Mouse (Mus musculus): ENCODE data around the gene Nfyc. TPM values are rescaled to one million over a fixed set of nuclear protein-coding genes. Genes with fewer than 3 reads are reported as not detected.

Nfyc gene
- polyA plus RNA-seq, 1 experiment = 35.4 TPM

DNA sequence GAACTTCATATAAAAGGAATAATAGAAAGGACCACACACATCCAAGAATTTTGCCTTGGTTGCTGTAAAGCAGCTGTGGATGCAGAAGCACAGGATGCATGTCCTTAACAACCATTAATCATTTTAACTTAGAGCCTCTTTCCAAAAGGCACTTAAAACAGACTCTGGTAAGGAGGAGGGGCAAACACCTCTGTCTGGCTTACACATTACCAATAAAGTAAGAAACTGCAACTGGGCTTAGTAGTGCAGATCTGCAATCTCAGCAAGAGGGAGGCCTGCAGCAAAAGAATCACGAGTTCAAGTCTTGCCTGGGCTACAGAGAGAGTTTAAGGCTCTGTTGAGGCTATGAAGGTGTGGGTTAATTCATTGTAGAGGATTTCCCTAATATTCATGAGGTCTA lies 35.7 kb downstream of the Nfyc start:
- TF ChIP-seq POLR2A (IDR thresholded peaks at IDR 0.05; ENCODE audit: borderline replicate concordance, low read depth, low read length) (no peak), CTCF (IDR thresholded peaks at IDR 0.05; ENCODE audit: low read depth, low read length) (no peak)
- no peak overlapping the region for H3K4me3 ChIP-seq (ENCODE audit: insufficient read depth, low read length)
- no peak overlapping the region for H3K27ac ChIP-seq (ENCODE audit: insufficient read depth, low read depth, low read length)
- H3K4me1 ChIP-seq (ENCODE audit: control insufficient read depth, insufficient read depth, low read length) = peaks cover 5% of the 10 kb centered on the region; the same call in 1 of the 2 replicates

DNA sequence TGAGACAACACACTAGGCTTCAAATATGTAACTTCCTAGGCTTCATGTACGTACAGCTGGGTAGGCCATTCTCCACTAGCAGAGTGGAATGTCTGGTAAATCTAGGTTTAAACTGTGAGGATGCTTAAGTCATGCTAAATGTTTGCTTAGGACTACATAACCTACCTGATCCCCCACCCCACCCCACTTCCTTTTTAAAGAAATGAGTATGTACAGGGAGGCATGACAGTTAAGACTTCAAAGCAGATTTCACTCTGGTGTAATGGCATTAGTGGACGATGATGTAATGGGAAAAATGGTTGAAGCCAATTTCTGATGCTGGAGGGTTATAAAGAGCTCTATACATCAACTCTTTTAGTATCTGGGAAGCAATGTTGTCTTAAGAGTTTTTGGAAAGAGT lies 38.5 kb downstream of the Nfyc start:
- Histone ChIP-seq H3K4me3 (ENCODE audit: insufficient read depth, low read length) (no peak overlapping the region), H3K27ac (ENCODE audit: insufficient read depth, low read depth, low read length) (no peak overlapping the region), H3K4me1 (ENCODE audit: control insufficient read depth, insufficient read depth, low read length) (0 out of 2 replicates have a peak, but pooled peaks cover 3% of the 10 kb centered on the region)
- TF ChIP-seq CTCF (IDR thresholded peaks at IDR 0.05; ENCODE audit: low read depth, low read length) (no peak), POLR2A (IDR thresholded peaks at IDR 0.05; ENCODE audit: borderline replicate concordance, low read depth, low read length) (no peak)

DNA sequence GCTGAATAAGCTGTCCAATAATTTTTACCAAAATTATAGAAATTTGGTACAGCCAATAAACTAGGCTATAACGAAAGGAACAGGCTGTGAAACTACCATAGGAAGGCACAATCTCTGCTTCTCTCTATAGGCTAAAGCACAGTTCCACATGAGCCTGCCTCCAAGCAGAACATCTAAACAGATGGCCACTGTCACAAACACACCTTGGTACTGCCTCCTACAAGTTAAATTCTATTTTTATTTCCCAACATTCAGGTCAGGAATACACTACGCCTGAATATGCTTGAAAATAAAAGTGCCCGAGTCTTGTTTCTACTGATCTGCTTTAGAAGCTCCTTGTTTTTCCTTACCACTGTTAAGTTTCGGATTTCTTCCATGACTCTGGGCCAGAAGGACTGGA lies 41.3 kb downstream of the Nfyc start:
- no peak overlapping the region for H3K27ac ChIP-seq (ENCODE audit: insufficient read depth, low read depth, low read length)
- H3K4me1 ChIP-seq (ENCODE audit: control insufficient read depth, insufficient read depth, low read length) = no peaks in the 10 kb centered on the region
- TF ChIP-seq POLR2A (IDR thresholded peaks at IDR 0.05; ENCODE audit: borderline replicate concordance, low read depth, low read length) (no peak), CTCF (IDR thresholded peaks at IDR 0.05; ENCODE audit: low read depth, low read length) (no peak)
- no peak overlapping the region for H3K4me3 ChIP-seq (ENCODE audit: insufficient read depth, low read length)

DNA sequence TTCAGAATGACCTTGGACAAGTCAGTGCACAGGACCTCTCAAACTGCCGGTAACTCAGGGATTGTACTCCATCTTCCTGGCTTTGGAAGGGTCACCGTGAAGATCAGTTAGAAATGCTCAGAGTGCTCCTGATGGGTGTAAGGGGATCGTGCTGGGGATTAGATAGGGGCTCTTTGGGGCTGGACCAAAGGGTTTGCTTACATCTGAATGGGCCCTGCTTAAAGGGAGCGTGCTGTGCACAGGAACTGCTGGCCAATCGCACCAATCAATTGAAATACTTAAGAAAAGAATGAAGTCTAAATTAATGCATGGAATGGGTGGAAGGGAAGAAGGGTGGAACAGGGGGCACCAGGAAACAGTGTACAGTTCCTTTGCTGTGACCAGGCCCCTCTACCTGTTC lies 75.6 kb downstream of the Nfyc start:
- no peak overlapping the region for H3K27ac ChIP-seq (ENCODE audit: insufficient read depth, low read depth, low read length)
- H3K4me1 ChIP-seq (ENCODE audit: control insufficient read depth, insufficient read depth, low read length) = no peaks in the 10 kb centered on the region
- TF ChIP-seq POLR2A (IDR thresholded peaks at IDR 0.05; ENCODE audit: borderline replicate concordance, low read depth, low read length) (no peak), CTCF (IDR thresholded peaks at IDR 0.05; ENCODE audit: low read depth, low read length) (no peak)
- H3K4me3 ChIP-seq (ENCODE audit: insufficient read depth, low read length) = no peak overlapping the region

DNA sequence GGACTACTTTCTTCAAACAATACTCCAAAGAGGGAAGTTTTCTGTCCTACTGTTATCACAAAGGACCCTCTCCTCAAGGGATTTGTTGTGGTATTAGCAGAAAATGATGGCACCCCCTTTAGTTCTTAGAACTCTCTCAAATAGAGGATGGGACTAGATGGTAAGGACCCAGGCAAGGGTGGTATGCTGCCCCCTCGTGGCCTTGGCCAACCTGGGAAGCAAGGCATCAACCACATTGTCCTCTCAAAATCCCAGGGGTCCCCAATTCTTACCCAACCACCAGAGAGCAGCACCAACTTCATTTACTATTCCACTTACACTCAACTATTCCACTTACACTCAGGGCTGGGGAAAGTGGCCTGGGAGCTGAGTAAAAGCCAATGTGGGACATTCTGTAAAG lies 76.1 kb downstream of the Nfyc start:
- no peak overlapping the region for H3K27ac ChIP-seq (ENCODE audit: insufficient read depth, low read depth, low read length)
- peak; percentile 67 for TF ChIP-seq CTCF (IDR thresholded peaks at IDR 0.05; ENCODE audit: low read depth, low read length)
- TF ChIP-seq POLR2A (IDR thresholded peaks at IDR 0.05; ENCODE audit: borderline replicate concordance, low read depth, low read length) = no peak
- H3K4me3 ChIP-seq (ENCODE audit: insufficient read depth, low read length) = no peak overlapping the region
- H3K4me1 ChIP-seq (ENCODE audit: control insufficient read depth, insufficient read depth, low read length) = no peaks in the 10 kb centered on the region

DNA sequence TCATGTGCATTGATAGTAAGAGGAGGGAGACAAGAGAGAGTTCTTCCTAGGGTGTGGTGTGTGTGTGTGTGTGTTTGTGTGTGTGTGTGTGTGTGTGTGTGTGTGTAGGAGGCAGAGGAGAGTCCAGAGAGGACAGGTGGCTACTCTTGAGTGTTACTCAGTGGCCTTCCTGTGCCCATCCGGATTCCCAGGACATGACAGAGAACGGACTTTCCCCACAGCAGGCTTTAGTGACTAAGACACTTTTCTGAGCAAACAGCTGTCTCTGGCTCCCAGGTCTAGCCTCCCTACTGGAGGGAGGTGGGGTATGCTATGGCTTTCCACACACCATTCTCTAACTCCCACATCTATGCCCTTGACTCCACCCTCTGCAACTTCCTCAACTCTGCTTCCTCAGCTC lies 81.8 kb downstream of the Nfyc start:
- H3K4me1 ChIP-seq (ENCODE audit: control insufficient read depth, insufficient read depth, low read length) = no peaks in the 10 kb centered on the region
- no peak for TF ChIP-seq POLR2A (IDR thresholded peaks at IDR 0.05; ENCODE audit: borderline replicate concordance, low read depth, low read length)
- no peak for TF ChIP-seq CTCF (IDR thresholded peaks at IDR 0.05; ENCODE audit: low read depth, low read length)
- no peak overlapping the region for H3K27ac ChIP-seq (ENCODE audit: insufficient read depth, low read depth, low read length)
- H3K4me3 ChIP-seq (ENCODE audit: insufficient read depth, low read length) = no peak overlapping the region

DNA sequence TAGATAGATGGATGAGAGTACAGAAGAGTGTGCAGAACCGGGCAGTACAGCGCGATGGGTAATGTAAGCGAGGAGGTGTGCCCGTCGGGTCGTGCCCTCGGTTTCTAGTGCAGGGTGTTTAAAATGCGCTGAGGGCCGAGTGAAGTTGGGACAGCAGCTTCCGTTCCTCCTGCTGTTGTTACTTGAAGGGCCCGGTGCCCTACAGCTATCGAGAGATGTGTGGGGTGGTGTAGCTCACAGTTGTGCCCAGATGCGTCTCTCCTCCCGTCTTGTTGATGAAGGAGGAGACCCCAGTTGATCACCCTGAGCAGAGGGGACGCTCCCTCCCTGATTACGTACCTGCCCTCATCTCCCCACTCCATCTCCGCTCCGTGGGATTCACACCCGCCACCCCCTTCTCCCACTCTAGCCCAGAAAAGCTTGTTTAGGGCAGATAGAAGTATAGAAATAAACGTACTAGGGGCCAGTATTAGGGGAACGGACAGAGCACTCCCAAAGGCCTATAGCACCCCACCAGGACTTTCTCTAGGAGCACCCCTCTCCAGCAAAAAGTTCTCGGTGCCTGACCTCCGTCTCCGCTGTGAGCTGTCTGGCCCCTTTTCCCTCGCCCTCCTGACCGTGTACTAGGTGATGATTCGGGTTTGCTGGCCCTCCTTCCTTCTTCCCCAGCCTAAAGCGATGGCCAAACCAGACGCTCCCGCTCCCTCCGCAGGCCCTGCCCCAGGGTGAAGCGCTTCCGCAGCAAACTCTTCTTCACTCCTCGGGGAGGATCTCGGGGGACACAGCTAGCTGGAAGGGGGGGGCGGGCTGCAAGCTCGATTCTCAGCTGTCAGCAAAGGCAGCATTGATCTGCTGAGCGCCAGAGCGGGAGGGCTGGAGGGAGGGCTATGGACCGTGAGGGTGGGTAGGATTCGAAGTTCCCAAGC lies 83.2 kb downstream of the Nfyc start, which contains the start of gene Kcnq4:
Gene Kcnq4 (minus strand): TSS at position 672 of the 926 bp plus-strand sequence.
- H3K4me1 ChIP-seq (ENCODE audit: control insufficient read depth, insufficient read depth, low read length) = no peaks in the 10 kb centered on the region
- H3K4me3 ChIP-seq (ENCODE audit: insufficient read depth, low read length) = peak within 1 kb of the TSS; percentile 22; the same call in 1 of the 2 replicates
- TF ChIP-seq CTCF (IDR thresholded peaks at IDR 0.05; ENCODE audit: low read depth, low read length) (no peak), POLR2A (IDR thresholded peaks at IDR 0.05; ENCODE audit: borderline replicate concordance, low read depth, low read length) (no peak)
- H3K27ac ChIP-seq (ENCODE audit: insufficient read depth, low read depth, low read length) = no peak within 1 kb of the TSS

DNA sequence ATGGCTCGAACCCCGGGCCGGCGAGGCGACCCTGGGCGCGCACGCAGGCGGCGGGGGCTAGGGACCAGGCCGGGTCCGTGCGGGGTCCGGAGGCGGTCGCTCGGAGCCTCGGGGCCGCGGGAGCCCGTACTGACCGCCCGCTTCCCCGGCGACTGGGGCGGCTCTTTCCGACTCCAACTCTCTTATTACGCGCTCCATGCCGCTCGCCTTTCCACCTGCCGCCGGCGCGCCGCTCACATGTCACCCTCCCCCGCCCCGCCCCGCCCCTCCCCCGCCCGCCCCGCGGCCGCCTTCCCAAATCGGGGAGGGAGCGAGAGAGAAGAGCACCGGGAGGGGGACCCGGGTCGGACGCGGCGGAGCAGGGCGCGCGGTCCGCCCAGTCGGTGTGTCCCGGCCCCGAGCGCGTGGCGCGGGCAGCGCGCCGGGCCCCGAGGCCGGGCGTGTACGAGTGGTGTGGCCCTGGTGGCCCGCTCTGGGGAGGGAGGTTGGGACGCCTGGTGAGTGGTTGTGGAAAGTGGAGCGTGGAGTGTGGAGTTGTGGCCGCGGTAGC lies 84.1 kb downstream of the Nfyc start:
- Histone ChIP-seq H3K4me1 (ENCODE audit: control insufficient read depth, insufficient read depth, low read length) (no peaks in the 10 kb centered on the region), H3K4me3 (ENCODE audit: insufficient read depth, low read length) (peak overlapping the region; percentile 22; the same call in 1 of the 2 replicates), H3K27ac (ENCODE audit: insufficient read depth, low read depth, low read length) (no peak overlapping the region)
- no peak for TF ChIP-seq CTCF (IDR thresholded peaks at IDR 0.05; ENCODE audit: low read depth, low read length)
- no peak for TF ChIP-seq POLR2A (IDR thresholded peaks at IDR 0.05; ENCODE audit: borderline replicate concordance, low read depth, low read length)

DNA sequence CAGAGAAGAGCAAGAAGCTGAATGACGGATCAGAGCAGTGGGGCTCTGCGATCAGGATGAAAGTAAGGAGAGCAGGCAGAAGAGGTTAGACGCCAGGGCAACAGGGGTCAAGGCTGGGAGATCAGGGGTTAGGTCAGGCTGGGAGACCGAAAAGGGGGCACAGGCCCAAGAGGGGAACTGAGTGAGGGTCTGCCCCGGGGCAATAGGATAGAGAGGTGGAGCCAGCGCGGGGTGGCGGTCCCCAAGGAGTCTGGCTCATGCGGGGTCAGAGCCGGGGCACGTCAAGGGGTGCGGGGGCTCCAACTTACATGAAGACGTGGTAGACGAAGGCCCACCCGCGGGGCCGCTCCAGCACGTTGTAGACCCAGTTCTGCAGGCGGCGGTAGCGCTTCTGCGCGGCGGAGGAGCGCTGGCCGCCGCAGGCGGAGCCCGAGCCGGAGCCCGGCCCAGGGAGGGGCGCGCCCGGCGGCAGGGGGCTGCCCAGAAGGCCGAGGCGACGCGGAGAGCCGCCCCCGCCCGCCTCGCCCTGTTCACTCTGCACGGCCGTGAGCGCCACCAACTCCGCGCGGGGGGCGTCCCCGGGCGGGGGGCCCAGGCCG lies 84.7 kb downstream of the Nfyc start:
- no peak overlapping the region for H3K4me3 ChIP-seq (ENCODE audit: insufficient read depth, low read length)
- no peaks in the 10 kb centered on the region for H3K4me1 ChIP-seq (ENCODE audit: control insufficient read depth, insufficient read depth, low read length)
- H3K27ac ChIP-seq (ENCODE audit: insufficient read depth, low read depth, low read length) = no peak overlapping the region
- no peak for TF ChIP-seq CTCF (IDR thresholded peaks at IDR 0.05; ENCODE audit: low read depth, low read length)
- no peak for TF ChIP-seq POLR2A (IDR thresholded peaks at IDR 0.05; ENCODE audit: borderline replicate concordance, low read depth, low read length)
